In the genomic region with DNA sequence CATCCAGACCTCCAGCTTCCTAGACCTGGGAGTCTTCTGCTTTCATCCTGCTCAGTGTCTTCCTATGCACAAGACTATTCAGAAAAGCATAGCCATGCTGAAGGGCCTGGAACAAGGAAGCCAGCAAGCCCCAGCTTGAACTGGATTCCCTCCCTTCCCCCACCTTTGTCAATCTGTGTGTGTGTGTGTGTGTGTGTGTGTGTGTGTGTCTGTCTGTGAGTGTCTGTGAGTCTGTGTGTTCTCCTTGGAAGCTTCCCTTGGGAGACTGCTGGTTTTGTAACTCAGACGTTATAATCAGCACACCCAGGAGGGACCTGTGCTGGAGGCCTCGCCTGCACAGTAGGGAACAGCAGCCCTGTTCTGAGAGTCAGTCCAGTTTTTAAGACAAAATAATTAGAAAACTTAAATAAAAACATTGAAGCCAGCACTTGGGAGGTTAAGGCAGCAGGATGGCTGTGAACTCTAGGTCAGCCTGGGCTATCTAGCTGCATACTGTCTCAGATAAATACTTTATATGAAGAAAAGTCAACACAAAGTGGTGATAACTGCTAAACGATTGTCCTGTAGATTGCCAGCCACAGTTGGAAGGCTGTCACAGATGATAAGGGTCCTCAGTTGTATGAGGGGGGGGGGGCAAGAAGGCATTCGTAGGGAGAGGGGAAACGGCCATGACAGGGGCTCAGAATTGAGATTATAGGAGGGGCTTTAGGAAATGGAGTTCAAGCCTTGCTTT, we compare ENCODE assay signal across 8 mouse cellular contexts. TPM values are rescaled to one million over a fixed set of nuclear protein-coding genes. Genes with fewer than 3 reads are reported as not detected.
DNase-seq lines count a peak whose midpoint lies in the region; ATAC-seq and TF ChIP-seq lines count a peak whose summit lies in the region.

No protein-coding gene starts in this region.

- no peaks in the 10 kb centered on the region for H3K9me3 ChIP-seq in embryonic facial prominence, embryonic 15.5 days (replicated peaks)
- H3K9me3 ChIP-seq in limb, embryonic 11.5 days (ENCODE audit: control insufficient read depth, low read length), result no peaks in the 10 kb centered on the region
- H3K9me3 ChIP-seq in neural tube, embryonic 14.5 days (ENCODE audit: control insufficient read depth, low read length), result no peaks in the 10 kb centered on the region

- intact Hi-C loops in left cerebral cortex, adult 2 months (cut with DNase I), result no loop called here
- intact Hi-C loops in left cerebral cortex, postnatal 25 days (cut with DNase I), result no loop called here

- peak overlapping the region; percentile 16; the same call in 1 of the 2 replicates for H3K4me3 ChIP-seq in left cerebral cortex, adult 2 months
- peak overlapping the region; percentile 74; the same call in 1 of the 2 replicates for H3K4me3 ChIP-seq in embryonic facial prominence, embryonic 15.5 days (replicated peaks)
- H3K4me3 ChIP-seq in limb, embryonic 11.5 days (ENCODE audit: low read depth, low read length), result 0 out of 2 replicates have a peak overlapping the region, but pooled peaks have one; percentile 5
- peak overlapping the region; percentile 78; the same call in 1 of the 2 replicates for H3K4me3 ChIP-seq in neural tube, embryonic 14.5 days (ENCODE audit: low read depth, low read length)

- H3K36me3 ChIP-seq in embryonic facial prominence, embryonic 15.5 days, result peaks cover 31% of the 10 kb centered on the region
- H3K36me3 ChIP-seq in limb, embryonic 11.5 days (ENCODE audit: control insufficient read depth, insufficient read depth, low read length), result peaks cover 10% of the 10 kb centered on the region; the same call in 1 of the 2 replicates
- H3K36me3 ChIP-seq in neural tube, embryonic 14.5 days (ENCODE audit: control insufficient read depth, insufficient read depth, low read length), result peaks cover 10% of the 10 kb centered on the region

- ATAC-seq in embryonic facial prominence, embryonic 15.5 days (ENCODE audit: insufficient number of reproducible peaks, low FRiP score, low TSS enrichment, low read depth), result no peak
- ATAC-seq in limb, embryonic 11.5 days (ENCODE audit: insufficient number of reproducible peaks, low FRiP score, low TSS enrichment, low read depth), result no peak
- no peak for ATAC-seq in neural tube, embryonic 14.5 days (ENCODE audit: low read depth)

- TF ChIP-seq CTCF in left cerebral cortex, adult 2 months (IDR thresholded peaks at IDR 0.05), result no peak

- no peaks in the 10 kb centered on the region for H3K27me3 ChIP-seq in embryonic facial prominence, embryonic 15.5 days
- no peaks in the 10 kb centered on the region for H3K27me3 ChIP-seq in limb, embryonic 11.5 days (ENCODE audit: control insufficient read depth, insufficient read depth, low read length)
- H3K27me3 ChIP-seq in neural tube, embryonic 14.5 days (ENCODE audit: control insufficient read depth, insufficient read depth, low read length), result no peaks in the 10 kb centered on the region

- H3K4me1 ChIP-seq in embryonic facial prominence, embryonic 15.5 days, result peaks cover 40% of the 10 kb centered on the region
- peaks cover 14% of the 10 kb centered on the region for H3K4me1 ChIP-seq in limb, embryonic 11.5 days (ENCODE audit: control insufficient read depth, insufficient read depth, low read length)
- H3K4me1 ChIP-seq in neural tube, embryonic 14.5 days (ENCODE audit: control insufficient read depth, insufficient read depth, low read length), result peaks cover 24% of the 10 kb centered on the region

- H3K27ac ChIP-seq in left cerebral cortex, adult 2 months, result no peak overlapping the region
- peak overlapping the region; percentile 60; the same call in 1 of the 2 replicates for H3K27ac ChIP-seq in embryonic facial prominence, embryonic 15.5 days (replicated peaks)
- H3K27ac ChIP-seq in limb, embryonic 11.5 days (replicated peaks; ENCODE audit: low read depth, low read length), result 0 out of 2 replicates have a peak overlapping the region, but pooled peaks have one; percentile 22
- H3K27ac ChIP-seq in neural tube, embryonic 14.5 days (ENCODE audit: low read depth, low read length), result no peak overlapping the region

- WGBS in embryonic facial prominence, embryonic 15.5 days, result 50% methylated on average over 5 of the region's 5 CpGs
- 83% methylated on average over 5 of the region's 5 CpGs for WGBS in limb, embryonic 11.5 days
- WGBS in neural tube, embryonic 14.5 days, result 59% methylated on average over 5 of the region's 5 CpGs

- peak overlapping the region; percentile 59 for H3K4me2 ChIP-seq in embryonic facial prominence, embryonic 15.5 days (replicated peaks)
- H3K4me2 ChIP-seq in limb, embryonic 11.5 days (ENCODE audit: low read depth, severe bottlenecking), result peak overlapping the region; percentile 83; the same call in 1 of the 2 replicates
- H3K4me2 ChIP-seq in neural tube, embryonic 14.5 days (ENCODE audit: low read depth, low read length), result peak overlapping the region; percentile 88

- no peak for DNase-seq in left cerebral cortex, adult 2 months (ENCODE audit: extremely low spot score in 1 of 2, low spot score in 2 of 2)
- no peak for DNase-seq in left cerebral cortex, adult 18-20 months (ENCODE audit: low spot score in 2 of 2)
- DNase-seq in limb, embryonic 11.5 days (ENCODE audit: low spot score), result no peak
- DNase-seq in left cerebral cortex, postnatal 25 days (ENCODE audit: low spot score in 2 of 2), result no peak
- DNase-seq in retina, postnatal 1 day, result no peak
- DNase-seq in cerebellum, postnatal 10 days, result no peak

- no peak overlapping the region for H3K9ac ChIP-seq in embryonic facial prominence, embryonic 15.5 days
- 0 out of 2 replicates have a peak overlapping the region, but pooled peaks have one; percentile 37 for H3K9ac ChIP-seq in limb, embryonic 11.5 days (ENCODE audit: low read length)
- H3K9ac ChIP-seq in neural tube, embryonic 14.5 days (replicated peaks; ENCODE audit: low read depth, low read length), result peak overlapping the region; percentile 17; the same call in 1 of the 2 replicates

RNA-seq across cellular contexts. Expression of a gene that starts 2.3 kb away (rescaled TPM):
- total RNA-seq in left cerebral cortex, adult 2 months (2021), result 10 to 100 TPM; 27.2 to 28.0 TPM
- 10 to 100 TPM; 27.5 to 32.6 TPM for total RNA-seq in left cerebral cortex, adult 18-20 months (2021)
- polyA plus RNA-seq in embryonic facial prominence, embryonic 15.5 days (2015; fragmentation: Nextera tagmentation; extraction: Ambion mirVana), result 33.3 and 39.6 TPM in 2 replicates
- 82.3 and 85.4 TPM in 2 replicates for polyA plus RNA-seq in limb, embryonic 11.5 days (2014; fragmentation: Nextera tagmentation; extraction: Ambion mirVana)
- 64.0 and 68.4 TPM in 2 replicates for polyA plus RNA-seq in neural tube, embryonic 14.5 days (2014; fragmentation: Nextera tagmentation; extraction: Ambion mirVana)
- 10 to 100 TPM; 31.3 to 33.7 TPM for total RNA-seq in left cerebral cortex, postnatal 25 days (2021)

RNA-seq across cellular contexts. Expression of a gene that starts 23.3 kb away (rescaled TPM):
- 100 to 1,000 TPM; 256 to 285 TPM for total RNA-seq in left cerebral cortex, adult 2 months (2021)
- 100 to 1,000 TPM; 256 to 274 TPM for total RNA-seq in left cerebral cortex, adult 18-20 months (2021)
- 15.7 and 17.0 TPM in 2 replicates for polyA plus RNA-seq in embryonic facial prominence, embryonic 15.5 days (2015; fragmentation: Nextera tagmentation; extraction: Ambion mirVana)
- polyA plus RNA-seq in limb, embryonic 11.5 days (2014; fragmentation: Nextera tagmentation; extraction: Ambion mirVana), result 20.8 and 23.2 TPM in 2 replicates
- polyA plus RNA-seq in neural tube, embryonic 14.5 days (2014; fragmentation: Nextera tagmentation; extraction: Ambion mirVana), result 63.5 and 87.7 TPM in 2 replicates
- total RNA-seq in left cerebral cortex, postnatal 25 days (2021), result 100 to 1,000 TPM; 252 to 278 TPM

RNA-seq across cellular contexts. Expression of a gene that starts 29.9 kb away (rescaled TPM):
- total RNA-seq in left cerebral cortex, adult 2 months (2021), result under 1 TPM in 1 of 2 experiments, not detected in 1; 0.16 TPM
- under 1 TPM in 1 of 2 experiments, not detected in 1; 0.05 TPM for total RNA-seq in left cerebral cortex, adult 18-20 months (2021)
- polyA plus RNA-seq in embryonic facial prominence, embryonic 15.5 days (2015; fragmentation: Nextera tagmentation; extraction: Ambion mirVana), result 0.09 and 0.16 TPM in 2 replicates
- 0.20 and 0.37 TPM in 2 replicates for polyA plus RNA-seq in limb, embryonic 11.5 days (2014; fragmentation: Nextera tagmentation; extraction: Ambion mirVana)
- not detected in 2 replicates for polyA plus RNA-seq in neural tube, embryonic 14.5 days (2014; fragmentation: Nextera tagmentation; extraction: Ambion mirVana)
- total RNA-seq in left cerebral cortex, postnatal 25 days (2021), result not detected

RNA-seq across cellular contexts. Expression of a gene that starts 57.8 kb away (rescaled TPM):
- 10 to 100 TPM; 78.3 to 85.6 TPM for total RNA-seq in left cerebral cortex, adult 2 months (2021)
- total RNA-seq in left cerebral cortex, adult 18-20 months (2021), result 10 to 100 TPM; 82.7 to 89.4 TPM
- polyA plus RNA-seq in embryonic facial prominence, embryonic 15.5 days (2015; fragmentation: Nextera tagmentation; extraction: Ambion mirVana), result 154 and 161 TPM in 2 replicates
- 183 and 193 TPM in 2 replicates for polyA plus RNA-seq in limb, embryonic 11.5 days (2014; fragmentation: Nextera tagmentation; extraction: Ambion mirVana)
- polyA plus RNA-seq in neural tube, embryonic 14.5 days (2014; fragmentation: Nextera tagmentation; extraction: Ambion mirVana), result 171 and 179 TPM in 2 replicates
- total RNA-seq in left cerebral cortex, postnatal 25 days (2021), result 10 to 100 TPM; 65.7 to 76.2 TPM

Comparison
In these comparisons a context has a peak if more than half of its experiments do, and no peak if none do; other contexts are left out.
1. H3K27ac ChIP-seq: peak in embryonic facial prominence, embryonic 15.5 days (single experiment) and limb, embryonic 11.5 days (single experiment); none in left cerebral cortex, adult 2 months (single experiment) and neural tube, embryonic 14.5 days (single experiment).
2. H3K4me3 ChIP-seq: peak in every context shown above with its lines; median percentile 78 in neural tube, embryonic 14.5 days; 74 in embryonic facial prominence, embryonic 15.5 days; 16 in left cerebral cortex, adult 2 months; 5 in limb, embryonic 11.5 days.
3. Peak in every context shown above with its lines, with median percentiles within 50 percentile points of each other: H3K4me2 ChIP-seq.